Mouse (Mus musculus): ENCODE results near the gene Gm5447.

Gene Gm5447

GRCm38 (mm10) chr13:30986934-30987455 lies 13.0 kb downstream of the Gm5447 start:
- DNase-seq = peak in 1 of 2 experiments; percentile 23

DNA sequence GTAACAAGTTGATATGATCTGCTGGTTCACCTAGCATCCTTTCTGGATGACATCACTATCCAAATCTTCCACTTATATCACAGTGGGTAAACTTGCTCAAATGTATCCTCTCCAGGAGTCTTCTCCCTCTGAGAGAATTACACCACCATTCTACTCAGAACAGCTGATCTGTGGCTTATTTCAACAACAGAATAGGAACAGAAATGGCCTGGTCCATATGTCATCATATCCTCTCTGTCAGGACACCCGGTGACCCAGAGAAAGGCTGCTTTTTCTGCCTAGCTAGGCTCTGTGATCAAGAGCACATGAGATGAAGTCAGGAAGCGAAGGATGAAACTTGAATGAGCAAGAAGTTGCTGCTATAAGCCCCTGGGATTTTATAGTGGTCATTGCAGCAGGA lies 13.7 kb downstream of the Gm5447 start:
- DNase-seq = no peak

DNA sequence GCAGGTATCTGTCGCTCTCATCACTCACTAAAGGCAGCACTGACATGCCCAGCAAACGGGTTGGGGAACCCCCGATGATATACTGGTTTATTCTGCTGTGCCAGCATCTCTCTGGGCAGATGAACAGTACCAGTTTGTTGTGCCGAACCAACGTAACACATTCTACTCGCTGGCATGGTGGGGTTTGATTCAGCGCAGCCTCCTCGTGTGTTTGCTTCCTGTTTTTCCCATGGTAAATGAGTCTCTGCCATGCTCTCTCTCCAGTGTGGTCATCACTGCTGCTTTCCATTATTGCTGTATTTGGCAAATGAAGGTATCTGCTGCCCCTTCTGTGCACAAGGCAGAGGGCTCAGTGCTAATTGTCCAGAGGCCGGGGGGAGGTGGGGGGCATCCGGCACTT lies 15.7 kb downstream of the Gm5447 start:
- no peak for DNase-seq

- peak; percentile 48 to 75 for DNase-seq
Measured at GRCm38 (mm10) chr13:30990233-30990632, 16.2 kb downstream of the Gm5447 start.

DNA sequence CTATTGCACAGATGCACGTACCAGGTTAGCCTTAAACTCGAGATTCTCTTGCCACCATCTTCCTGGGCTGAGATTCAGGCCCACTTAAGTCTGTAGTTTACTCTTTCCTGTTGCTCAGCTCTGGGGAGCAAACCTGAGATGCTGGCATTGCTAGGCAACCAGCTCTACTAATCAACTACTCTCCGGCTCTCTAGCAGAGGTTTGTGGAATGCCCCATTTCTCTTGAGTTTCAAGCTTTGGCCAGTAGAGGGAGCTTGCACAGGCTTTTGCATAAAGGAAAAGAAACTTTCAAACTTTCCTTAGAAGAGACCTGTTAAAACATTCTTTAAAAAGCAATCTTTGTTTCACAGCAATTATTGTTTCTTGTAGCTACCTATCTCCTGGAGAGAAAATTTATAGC lies 19.8 kb downstream of the Gm5447 start:
- peak in 1 of 2 experiments; percentile 68 for DNase-seq

GRCm38 (mm10) chr13:30994249-30994858 lies 20.4 kb downstream of the Gm5447 start:
- no peak for DNase-seq

DNA sequence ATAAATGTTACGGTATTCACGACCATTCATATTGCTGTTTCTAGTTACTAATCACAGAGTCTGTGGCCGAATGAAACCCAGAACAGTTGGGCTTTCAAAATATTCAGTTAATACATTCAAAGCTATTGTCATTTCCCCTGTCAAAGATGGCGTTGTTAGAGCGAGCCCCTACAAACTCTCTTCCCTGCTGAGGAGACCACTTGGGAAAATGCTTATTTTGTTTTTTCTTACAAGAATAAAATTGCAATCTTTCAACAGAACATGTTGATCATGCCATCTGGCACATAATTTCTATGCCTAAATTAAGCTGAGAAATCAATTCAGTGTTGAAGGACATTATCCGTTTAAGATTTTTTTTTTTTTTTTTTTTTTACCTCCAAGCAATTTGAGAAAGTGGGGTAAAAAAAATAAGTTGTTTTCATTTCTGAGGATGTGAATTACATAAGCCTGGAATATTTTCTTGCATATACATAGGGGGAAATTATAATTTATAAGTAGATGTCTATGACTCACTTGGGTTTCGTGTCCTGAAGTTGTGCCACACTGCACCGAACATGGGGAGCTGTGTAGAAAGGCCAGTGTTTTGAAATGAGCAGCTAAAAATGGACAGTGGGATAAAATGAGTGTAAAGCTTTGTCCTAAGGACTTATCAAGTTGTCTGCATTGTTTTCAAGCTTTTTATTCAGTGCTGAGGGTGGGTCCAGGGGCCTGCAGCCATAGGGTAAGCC lies 23.7 kb downstream of the Gm5447 start:
- no peak for DNase-seq

DNA sequence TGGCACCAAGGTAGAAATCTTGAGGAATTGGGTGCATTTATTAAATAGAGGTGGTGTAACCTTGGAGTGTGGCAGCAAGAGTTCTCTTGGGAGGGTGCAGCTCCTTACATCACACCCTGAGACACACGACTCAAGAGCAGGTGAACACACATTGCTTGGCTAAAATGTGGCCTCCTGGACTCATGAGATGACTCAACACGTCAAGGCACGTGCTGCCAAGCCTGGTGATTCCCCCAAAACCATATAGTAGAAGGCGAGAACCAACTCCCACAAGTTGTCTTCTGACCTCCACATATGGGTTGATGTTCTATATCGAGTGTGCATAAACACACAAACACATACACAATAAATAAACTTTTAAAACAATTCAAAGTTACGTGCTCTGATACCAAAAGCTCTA lies 25.8 kb downstream of the Gm5447 start:
- DNase-seq = no peak

GRCm38 (mm10) chr13:31004458-31004857 lies 30.5 kb downstream of the Gm5447 start:
- DNase-seq = no peak

- no peak for DNase-seq
Measured at GRCm38 (mm10) chr13:31004995-31005394, 31.0 kb downstream of the Gm5447 start.

DNA sequence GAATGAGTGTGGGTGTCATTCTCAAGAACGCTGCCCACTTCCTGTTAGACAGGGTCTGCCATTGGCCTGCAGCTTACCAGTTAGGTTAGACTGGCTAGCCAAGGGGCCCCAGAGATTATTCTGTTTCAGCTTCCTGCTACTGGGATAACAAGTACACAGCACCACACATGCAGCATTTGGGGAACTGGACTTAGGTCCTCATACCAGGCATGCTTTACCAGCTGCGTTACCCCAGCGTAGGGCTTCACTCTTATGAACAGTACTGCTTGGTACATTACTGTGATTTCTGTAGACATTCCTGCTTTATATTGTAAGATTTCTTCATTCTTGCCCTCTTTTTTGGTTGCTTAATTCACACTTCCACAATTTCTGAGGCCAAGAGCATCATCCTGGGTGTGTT lies 43.5 kb downstream of the Gm5447 start:
- DNase-seq = no peak

GRCm38 (mm10) chr13:31021514-31021913 lies 47.5 kb downstream of the Gm5447 start:
- DNase-seq = peak; percentile 39 to 80

- peak in 1 of 2 experiments; percentile 24 for DNase-seq
Measured at GRCm38 (mm10) chr13:31021927-31022326, 47.9 kb downstream of the Gm5447 start.

DNA sequence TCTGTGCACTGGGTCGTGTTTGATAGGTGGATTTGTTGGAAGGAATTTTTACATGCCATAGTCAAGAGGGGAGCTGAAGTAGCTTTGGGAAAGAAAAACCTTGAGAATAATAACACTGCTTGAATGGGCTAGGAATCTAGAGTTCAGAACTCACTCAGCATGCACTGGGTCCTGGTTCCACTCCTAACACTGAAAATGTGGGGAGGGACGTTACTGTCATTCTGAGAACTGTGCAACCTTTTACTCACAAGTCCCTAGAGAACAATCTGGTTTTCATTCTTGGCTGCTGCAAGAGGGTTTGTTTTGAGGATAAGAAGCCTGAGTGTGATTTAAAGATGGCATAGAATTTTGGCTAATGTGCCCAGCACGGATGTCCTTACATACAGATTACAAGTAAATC lies 49.7 kb downstream of the Gm5447 start:
- no peak for DNase-seq
